Mouse (Mus musculus): ENCODE data around the gene Gm20388. TPM values are rescaled to one million over a fixed set of nuclear protein-coding genes. Genes with fewer than 3 reads are reported as not detected.
A peak's percentile ranks its signal among the peaks of the same experiment; 100 is the strongest.

Gm20388 gene
- polyA plus RNA-seq, 1 experiment from 2014 or later, result 5.3 TPM

DNA sequence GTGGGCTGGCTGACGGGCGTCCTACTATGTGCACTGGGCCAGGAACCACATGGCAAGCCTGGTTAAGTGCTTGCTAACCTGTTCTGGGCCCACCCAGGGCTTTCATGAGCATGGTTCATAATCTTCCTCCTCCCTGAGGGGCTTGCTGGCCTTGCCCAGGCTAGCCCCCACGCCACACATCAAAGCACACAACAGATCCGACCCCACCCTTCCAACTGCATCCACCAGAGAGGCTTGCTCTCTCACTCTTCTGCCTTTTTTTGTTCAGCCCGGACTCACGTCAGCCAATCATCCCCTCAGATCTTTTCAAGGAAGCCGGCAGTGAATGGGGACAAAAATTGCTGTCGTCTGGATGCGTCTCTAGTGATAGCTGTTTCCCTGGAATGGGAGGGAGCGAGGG lies 430.5 kb downstream of the Gm20388 start:
- no peak overlapping the region for H3K9ac ChIP-seq (ENCODE audit: low read depth, low read length)
- no peak for ATAC-seq (replicated peaks; ENCODE audit: low FRiP score)
- no peaks in the 10 kb centered on the region for H3K36me3 ChIP-seq (ENCODE audit: control insufficient read depth, insufficient read depth, low read length)
- no peak overlapping the region for H3K4me3 ChIP-seq (ENCODE audit: low read depth, low read length)
- 0 out of 2 replicates have a peak overlapping the region, but pooled peaks have one; percentile 19 for H3K27ac ChIP-seq (ENCODE audit: low read depth, low read length)
- H3K9me3 ChIP-seq (ENCODE audit: control insufficient read depth, low read length), result no peaks in the 10 kb centered on the region
- H3K27me3 ChIP-seq (replicated peaks; ENCODE audit: control insufficient read depth, insufficient read depth, low read length), result no peaks in the 10 kb centered on the region
- no peak for DNase-seq (ENCODE audit: low spot score)
- H3K4me2 ChIP-seq, result no peak overlapping the region
- WGBS, result 74% methylated on average over 10 of the region's 10 CpGs
- H3K4me1 ChIP-seq (replicated peaks; ENCODE audit: control insufficient read depth, insufficient read depth, low read length), result peaks cover 41% of the 10 kb centered on the region

- 80% methylated on average over 7 of the region's 7 CpGs for WGBS
- Histone ChIP-seq H3K9me3 (ENCODE audit: control insufficient read depth, low read length) (no peaks in the 10 kb centered on the region), H3K27ac (ENCODE audit: low read depth, low read length) (no peak overlapping the region), H3K4me1 (replicated peaks; ENCODE audit: control insufficient read depth, insufficient read depth, low read length) (peaks cover 38% of the 10 kb centered on the region), H3K4me3 (ENCODE audit: low read depth, low read length) (no peak overlapping the region), H3K9ac (ENCODE audit: low read depth, low read length) (no peak overlapping the region), H3K36me3 (ENCODE audit: control insufficient read depth, insufficient read depth, low read length) (no peaks in the 10 kb centered on the region), H3K27me3 (replicated peaks; ENCODE audit: control insufficient read depth, insufficient read depth, low read length) (no peaks in the 10 kb centered on the region), H3K4me2 (no peak overlapping the region)
- ATAC-seq (replicated peaks; ENCODE audit: low FRiP score), result no peak
- no peak for DNase-seq (ENCODE audit: low spot score)
Measured at GRCm38 (mm10) chr8:120342847-120343548, 432.4 kb downstream of the Gm20388 start.

- peaks cover 39% of the 10 kb centered on the region for H3K4me1 ChIP-seq (replicated peaks; ENCODE audit: control insufficient read depth, insufficient read depth, low read length)
- H3K27ac ChIP-seq (ENCODE audit: low read depth, low read length), result no peak overlapping the region
- 74% methylated on average over 12 of the region's 12 CpGs for WGBS
- no peaks in the 10 kb centered on the region for H3K27me3 ChIP-seq (replicated peaks; ENCODE audit: control insufficient read depth, insufficient read depth, low read length)
- no peaks in the 10 kb centered on the region for H3K36me3 ChIP-seq (ENCODE audit: control insufficient read depth, insufficient read depth, low read length)
- no peak for ATAC-seq (replicated peaks; ENCODE audit: low FRiP score)
- no peak overlapping the region for H3K9ac ChIP-seq (ENCODE audit: low read depth, low read length)
- H3K9me3 ChIP-seq (ENCODE audit: control insufficient read depth, low read length), result no peaks in the 10 kb centered on the region
- DNase-seq (ENCODE audit: low spot score), result no peak
- H3K4me2 ChIP-seq, result no peak overlapping the region
- no peak overlapping the region for H3K4me3 ChIP-seq (ENCODE audit: low read depth, low read length)
Measured at GRCm38 (mm10) chr8:120343582-120343981, 432.9 kb downstream of the Gm20388 start.

DNA sequence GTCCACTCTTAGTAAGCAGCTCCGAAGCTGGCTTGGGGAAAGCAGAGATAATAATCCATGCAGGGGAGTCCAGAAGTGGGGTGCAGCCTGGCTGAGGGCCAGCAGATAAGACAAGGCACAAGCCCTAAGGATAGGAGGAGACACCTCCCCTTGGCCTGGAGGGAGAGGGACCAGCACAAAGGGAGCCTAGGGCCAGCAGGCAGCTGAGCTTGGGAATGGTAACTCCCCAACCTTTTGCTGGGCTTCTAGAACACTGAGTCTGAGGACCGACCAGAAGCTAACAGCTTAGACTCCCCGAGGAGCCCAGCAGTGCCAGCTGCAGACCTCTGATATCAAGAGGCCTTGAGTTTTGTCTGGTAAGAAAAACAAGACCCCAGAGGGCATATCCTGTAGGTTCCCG lies 433.5 kb downstream of the Gm20388 start:
- Histone ChIP-seq H3K36me3 (ENCODE audit: control insufficient read depth, insufficient read depth, low read length) (no peaks in the 10 kb centered on the region), H3K27ac (ENCODE audit: low read depth, low read length) (no peak overlapping the region), H3K9ac (ENCODE audit: low read depth, low read length) (no peak overlapping the region), H3K4me2 (no peak overlapping the region), H3K4me3 (ENCODE audit: low read depth, low read length) (no peak overlapping the region), H3K4me1 (replicated peaks; ENCODE audit: control insufficient read depth, insufficient read depth, low read length) (peaks cover 39% of the 10 kb centered on the region), H3K9me3 (ENCODE audit: control insufficient read depth, low read length) (no peaks in the 10 kb centered on the region), H3K27me3 (replicated peaks; ENCODE audit: control insufficient read depth, insufficient read depth, low read length) (no peaks in the 10 kb centered on the region)
- no peak for DNase-seq (ENCODE audit: low spot score)
- peak; percentile 46 for ATAC-seq (replicated peaks; ENCODE audit: low FRiP score)
- WGBS, result 18% methylated on average over 4 of the region's 4 CpGs

GRCm38 (mm10) chr8:120344583-120344982 lies 433.9 kb downstream of the Gm20388 start:
- WGBS, result 59% methylated on average over 13 of the region's 13 CpGs
- peaks cover 39% of the 10 kb centered on the region for H3K4me1 ChIP-seq (replicated peaks; ENCODE audit: control insufficient read depth, insufficient read depth, low read length)

DNA sequence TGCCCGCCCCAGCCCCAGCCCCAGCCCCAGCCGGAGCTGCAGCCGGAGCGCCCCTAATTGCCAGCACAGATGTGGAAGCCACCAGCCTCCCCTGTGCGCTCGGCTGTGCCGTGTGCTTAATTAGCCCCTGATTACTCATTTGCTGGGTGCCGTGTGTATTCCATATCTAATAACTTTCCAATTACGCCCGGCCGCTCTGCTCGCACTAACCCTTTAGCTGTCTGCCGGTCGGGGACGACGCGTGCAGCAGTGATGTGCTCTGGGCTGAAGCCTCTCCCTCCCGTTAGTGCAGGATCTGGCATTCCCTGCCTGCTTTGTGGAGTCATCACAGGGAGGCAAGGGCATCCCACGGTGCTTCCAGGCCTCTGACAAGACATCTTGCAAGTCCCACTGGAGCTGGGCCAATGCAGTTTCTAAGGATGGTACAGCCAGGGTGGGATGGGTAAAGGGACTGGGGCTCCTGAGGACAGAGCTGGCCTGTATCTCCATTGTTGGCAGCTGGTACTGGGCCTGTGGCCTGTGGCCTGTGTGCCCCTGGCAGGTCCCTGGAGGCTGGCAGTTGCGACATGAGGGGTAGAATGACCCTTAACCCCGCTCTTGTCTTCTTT lies 437.2 kb downstream of the Gm20388 start:
- Histone ChIP-seq H3K4me1 (replicated peaks; ENCODE audit: control insufficient read depth, insufficient read depth, low read length) (peaks cover 44% of the 10 kb centered on the region), H3K9me3 (ENCODE audit: control insufficient read depth, low read length) (no peaks in the 10 kb centered on the region)

More at GRCm38 (mm10) chr8:120344583-120344982, 433.9 kb downstream of the Gm20388 start:
- H3K9ac ChIP-seq (ENCODE audit: low read depth, low read length), result no peak overlapping the region
- DNase-seq (ENCODE audit: low spot score) (no peak), ATAC-seq (replicated peaks; ENCODE audit: low FRiP score) (0 out of 2 replicates have a peak, but pooled peaks have one; percentile 5)
- H3K4me2 ChIP-seq, result no peak overlapping the region
- H3K36me3 ChIP-seq (ENCODE audit: control insufficient read depth, insufficient read depth, low read length), result no peaks in the 10 kb centered on the region
- H3K4me3 ChIP-seq (ENCODE audit: low read depth, low read length), result no peak overlapping the region
- no peak overlapping the region for H3K27ac ChIP-seq (ENCODE audit: low read depth, low read length)
- H3K27me3 ChIP-seq (replicated peaks; ENCODE audit: control insufficient read depth, insufficient read depth, low read length), result no peaks in the 10 kb centered on the region
- no peaks in the 10 kb centered on the region for H3K9me3 ChIP-seq (ENCODE audit: control insufficient read depth, low read length)

GRCm38 (mm10) chr8:120348922-120349321 lies 438.3 kb downstream of the Gm20388 start:
- WGBS, result 62% methylated on average over 11 of the region's 11 CpGs
- DNase-seq (ENCODE audit: low spot score) (no peak), ATAC-seq (replicated peaks; ENCODE audit: low FRiP score) (no peak)
- H3K27me3 ChIP-seq (replicated peaks; ENCODE audit: control insufficient read depth, insufficient read depth, low read length), result no peaks in the 10 kb centered on the region
- H3K4me3 ChIP-seq (ENCODE audit: low read depth, low read length), result no peak overlapping the region
- no peaks in the 10 kb centered on the region for H3K36me3 ChIP-seq (ENCODE audit: control insufficient read depth, insufficient read depth, low read length)
- H3K4me2 ChIP-seq, result no peak overlapping the region
- H3K9me3 ChIP-seq (ENCODE audit: control insufficient read depth, low read length), result no peaks in the 10 kb centered on the region
- peaks cover 43% of the 10 kb centered on the region for H3K4me1 ChIP-seq (replicated peaks; ENCODE audit: control insufficient read depth, insufficient read depth, low read length)
- no peak overlapping the region for H3K9ac ChIP-seq (ENCODE audit: low read depth, low read length)
- no peak overlapping the region for H3K27ac ChIP-seq (ENCODE audit: low read depth, low read length)

More for the DNA sequence above, 437.2 kb downstream of the Gm20388 start:
- no peak overlapping the region for H3K4me3 ChIP-seq (ENCODE audit: low read depth, low read length)
- ATAC-seq (replicated peaks; ENCODE audit: low FRiP score) (no peak), DNase-seq (ENCODE audit: low spot score) (no peak)
- no peaks in the 10 kb centered on the region for H3K36me3 ChIP-seq (ENCODE audit: control insufficient read depth, insufficient read depth, low read length)
- H3K4me2 ChIP-seq, result no peak overlapping the region
- H3K9ac ChIP-seq (ENCODE audit: low read depth, low read length), result no peak overlapping the region
- H3K27me3 ChIP-seq (replicated peaks; ENCODE audit: control insufficient read depth, insufficient read depth, low read length), result no peaks in the 10 kb centered on the region
- no peak overlapping the region for H3K27ac ChIP-seq (ENCODE audit: low read depth, low read length)
- WGBS, result 81% methylated on average over 21 of the region's 21 CpGs

GRCm38 (mm10) chr8:120351332-120352071 lies 440.9 kb downstream of the Gm20388 start:
- Histone ChIP-seq H3K4me3 (ENCODE audit: low read depth, low read length) (no peak overlapping the region), H3K9ac (ENCODE audit: low read depth, low read length) (no peak overlapping the region; the same call in 1 of the 2 replicates), H3K27ac (ENCODE audit: low read depth, low read length) (no peak overlapping the region), H3K9me3 (ENCODE audit: control insufficient read depth, low read length) (no peaks in the 10 kb centered on the region), H3K4me1 (replicated peaks; ENCODE audit: control insufficient read depth, insufficient read depth, low read length) (peaks cover 37% of the 10 kb centered on the region), H3K4me2 (no peak overlapping the region), H3K36me3 (ENCODE audit: control insufficient read depth, insufficient read depth, low read length) (no peaks in the 10 kb centered on the region), H3K27me3 (replicated peaks; ENCODE audit: control insufficient read depth, insufficient read depth, low read length) (no peaks in the 10 kb centered on the region)
- DNase-seq (ENCODE audit: low spot score) (no peak), ATAC-seq (replicated peaks; ENCODE audit: low FRiP score) (no peak)
- 67% methylated on average over 7 of the region's 7 CpGs for whole genome bisulfite sequencing
